Mouse (Mus musculus): ENCODE results near the gene Tigit.
A peak's percentile ranks its signal among the peaks of the same experiment; 100 is the strongest.

Gene Tigit

DNA sequence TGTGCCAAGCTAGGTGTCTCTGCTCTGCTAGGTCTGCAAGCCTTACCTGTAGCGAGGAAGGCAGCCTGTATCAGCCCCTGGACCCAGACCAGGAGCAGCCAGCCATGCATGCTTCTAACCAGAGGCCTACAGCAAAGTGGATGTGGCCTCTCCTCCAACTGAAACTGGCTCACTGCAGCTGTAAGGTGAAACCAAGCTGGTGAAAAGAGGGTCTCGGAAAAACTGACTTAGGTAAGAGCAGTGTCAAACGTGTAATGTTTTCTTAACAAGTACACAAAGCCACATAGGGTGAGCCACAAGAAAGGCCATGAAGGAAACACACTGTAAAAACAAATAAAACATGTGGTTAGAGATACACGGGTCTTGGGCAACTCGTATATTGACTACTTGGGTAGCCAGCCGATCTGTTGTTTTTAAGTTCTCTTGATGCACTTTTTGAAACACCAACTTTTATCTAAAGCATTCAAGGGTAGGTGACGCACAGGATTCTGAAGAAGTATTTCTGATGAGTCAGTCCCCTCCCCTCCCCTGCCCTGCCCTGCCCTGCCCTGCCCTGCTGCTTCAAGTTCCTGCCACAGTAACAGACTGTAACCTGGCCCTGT, at the start of gene Tigit:
TSS of gene Tigit (minus strand) at position 169 of the 602 bp plus-strand sequence.
- DNase-seq: no peak

DNA sequence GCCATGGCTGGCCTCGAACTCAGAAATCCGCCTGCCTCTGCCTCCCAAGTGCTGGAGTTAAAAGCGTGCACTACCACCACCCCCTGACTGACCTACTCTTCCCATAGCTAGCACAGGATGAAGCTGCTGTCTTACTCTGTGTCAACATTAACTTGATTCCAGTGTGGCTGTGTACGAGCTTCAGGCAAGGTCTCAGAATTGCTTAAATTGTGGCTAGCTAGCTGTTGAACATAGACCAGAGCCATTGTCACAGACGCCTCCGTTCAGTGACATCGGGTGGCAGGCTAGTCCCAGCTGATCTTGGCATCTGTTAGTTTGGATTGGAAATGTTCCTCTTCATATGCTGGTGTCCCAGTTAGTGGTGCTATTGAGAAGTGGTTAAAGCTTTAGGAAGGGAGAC, 47.4 kb upstream of the Tigit start:
- DNase-seq: no peak

DNA sequence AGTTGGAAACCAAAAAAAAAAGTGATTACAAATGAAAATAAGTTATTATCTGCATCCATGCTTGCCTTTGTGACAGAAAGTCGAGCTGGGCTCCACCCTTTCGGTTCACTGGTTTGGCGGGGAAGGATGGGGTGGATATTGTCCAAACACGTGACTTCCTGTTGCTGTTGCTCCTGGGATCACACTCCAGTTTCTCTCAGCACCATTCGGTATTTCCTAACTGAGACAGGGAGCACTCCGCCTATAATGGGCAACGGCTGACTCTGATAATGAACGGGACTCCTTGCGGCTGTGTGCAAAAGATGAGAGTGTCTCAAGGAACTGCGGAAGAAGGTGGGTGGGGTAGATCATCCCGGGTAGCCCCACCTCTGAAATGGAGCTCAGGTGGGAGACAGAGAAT, 46.7 kb upstream of the Tigit start:
- peak; percentile 10 for DNase-seq

DNA sequence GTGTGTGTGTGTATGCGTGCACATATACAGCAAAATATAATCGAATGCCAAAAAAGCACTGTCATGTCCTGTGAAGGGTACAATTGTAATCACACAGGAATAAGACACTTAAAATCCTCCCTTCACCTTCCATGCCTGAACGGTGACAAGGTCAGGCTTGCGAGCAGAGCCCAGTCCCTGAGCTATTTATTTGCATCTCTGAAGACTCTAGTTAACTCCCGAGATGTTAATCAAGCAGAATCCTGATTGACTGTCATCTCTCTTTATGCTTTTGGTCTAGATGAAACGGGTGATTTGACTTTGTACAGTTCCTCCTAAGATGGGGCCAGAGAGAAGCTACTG, 46.2 kb upstream of the Tigit start:
- no peak for DNase-seq

DNA sequence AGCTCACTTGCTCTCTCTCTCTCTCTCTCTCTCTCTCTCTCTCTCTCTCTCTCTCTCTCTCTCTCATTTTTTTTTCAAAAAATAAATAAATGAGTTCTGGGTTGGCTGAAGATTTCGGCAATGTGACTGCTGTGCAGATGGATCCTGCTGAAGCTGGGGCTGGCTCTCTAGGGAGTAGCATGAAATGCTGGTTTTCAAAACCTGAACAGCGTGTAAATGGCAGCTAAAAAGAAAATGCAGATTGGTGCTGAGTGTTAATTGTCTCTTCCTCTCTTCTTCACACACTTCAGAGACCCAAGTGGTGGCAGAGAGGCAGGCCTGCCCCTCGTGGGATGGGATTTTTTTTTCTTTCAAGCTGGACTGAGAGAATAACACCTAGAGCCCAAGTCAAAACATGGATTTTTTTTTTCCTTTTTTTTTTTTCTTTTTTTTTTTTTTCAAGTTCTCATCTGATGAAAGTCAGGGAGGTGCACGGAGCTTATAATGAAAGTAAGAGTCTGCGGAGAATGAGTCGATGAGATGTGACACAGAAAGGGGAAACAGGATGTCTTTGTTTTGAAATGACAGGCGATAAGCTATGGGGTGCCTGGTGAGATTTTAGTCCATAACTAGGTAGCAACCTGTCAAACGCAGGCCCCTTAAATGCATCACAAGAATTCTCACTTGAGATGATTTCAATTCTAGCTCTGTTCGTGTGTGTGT, 45.6 kb upstream of the Tigit start:
- DNase-seq: no peak

DNA sequence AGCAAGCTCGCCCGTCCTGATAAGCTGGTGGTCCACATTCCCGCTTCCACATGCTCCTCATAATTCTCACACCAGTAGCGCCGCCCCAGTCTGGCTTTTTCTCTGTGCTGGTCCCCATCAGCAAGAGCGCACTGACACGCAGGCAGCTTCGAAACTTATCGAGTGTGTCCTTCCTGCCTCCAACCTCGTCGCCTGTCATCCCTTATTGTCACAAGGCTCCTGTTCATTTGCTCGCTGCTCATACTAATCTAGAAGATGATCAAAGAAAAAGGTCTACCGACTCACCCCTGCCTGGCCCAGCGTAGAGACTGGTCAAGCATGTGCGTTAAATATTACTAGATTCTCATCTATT, 45.1 kb upstream of the Tigit start:
- no peak for DNase-seq

DNA sequence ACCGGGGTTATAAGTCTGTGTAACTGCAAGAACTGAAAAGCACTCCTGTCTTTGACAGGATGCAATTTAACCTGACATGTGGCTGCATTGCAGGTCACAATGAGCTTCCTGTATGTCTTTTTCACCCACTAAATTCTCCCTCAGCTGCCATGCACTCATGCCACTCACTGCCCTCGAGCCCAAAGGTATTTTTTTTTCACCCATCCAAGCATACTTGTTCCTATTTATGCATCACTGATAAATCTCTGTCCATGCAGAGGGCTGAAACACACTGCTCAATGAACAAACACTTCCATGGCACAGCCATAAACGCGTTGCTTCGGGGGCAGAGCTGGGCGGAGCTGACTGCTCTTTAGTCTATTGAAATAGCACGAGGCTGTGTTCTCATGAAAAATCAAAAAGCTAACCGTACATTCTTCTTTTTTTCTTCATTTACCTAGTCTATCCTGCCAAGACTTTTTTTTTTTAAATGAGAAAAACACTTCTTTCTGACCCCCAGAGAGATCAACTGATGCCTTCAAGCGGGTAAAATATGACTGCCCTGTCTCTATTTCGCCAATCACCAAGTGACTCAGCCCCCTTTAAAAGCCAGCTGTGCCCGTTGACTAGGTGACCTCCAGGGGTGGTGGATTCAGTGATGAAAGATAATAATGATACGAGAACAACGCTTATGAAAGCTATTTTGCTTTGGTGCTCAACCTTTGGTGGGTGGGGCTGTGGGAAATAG, 44.6 kb upstream of the Tigit start:
- no peak for DNase-seq

DNA sequence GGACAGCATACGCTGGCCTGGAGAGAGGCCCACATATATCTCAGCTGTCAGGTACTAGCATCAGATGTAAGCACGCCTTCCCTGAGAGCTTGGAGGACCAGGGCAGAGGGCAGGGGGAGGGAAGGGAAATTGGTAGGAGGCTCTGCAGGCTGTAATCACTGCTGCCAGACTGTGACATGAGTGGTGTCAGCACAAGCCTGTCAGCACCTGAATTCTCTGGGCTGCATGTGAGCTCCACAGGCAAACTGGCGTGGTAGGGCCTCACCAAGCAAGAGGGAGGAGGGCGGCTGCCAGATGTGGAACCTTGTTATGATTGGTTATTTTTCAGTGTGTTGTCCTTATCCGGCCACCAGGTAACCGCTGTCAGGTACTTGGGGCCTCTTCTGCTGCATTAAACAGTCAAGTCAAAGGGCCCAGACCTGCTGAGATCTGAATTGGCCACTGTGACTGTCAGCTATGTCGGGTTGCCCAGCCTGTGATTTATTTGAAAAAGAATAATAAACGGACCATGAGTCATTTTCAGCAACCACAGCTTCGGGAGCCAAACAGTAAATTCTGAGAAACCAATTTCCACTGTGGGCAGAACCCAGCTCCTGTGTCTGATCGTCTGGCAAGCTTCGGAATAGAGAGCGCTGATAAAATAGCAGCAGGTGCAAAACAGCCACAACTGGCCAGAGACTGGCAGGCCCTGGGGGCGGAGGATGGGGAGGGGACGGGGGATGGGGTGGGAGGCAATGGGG, 38.0 kb upstream of the Tigit start:
- no peak for DNase-seq

DNA sequence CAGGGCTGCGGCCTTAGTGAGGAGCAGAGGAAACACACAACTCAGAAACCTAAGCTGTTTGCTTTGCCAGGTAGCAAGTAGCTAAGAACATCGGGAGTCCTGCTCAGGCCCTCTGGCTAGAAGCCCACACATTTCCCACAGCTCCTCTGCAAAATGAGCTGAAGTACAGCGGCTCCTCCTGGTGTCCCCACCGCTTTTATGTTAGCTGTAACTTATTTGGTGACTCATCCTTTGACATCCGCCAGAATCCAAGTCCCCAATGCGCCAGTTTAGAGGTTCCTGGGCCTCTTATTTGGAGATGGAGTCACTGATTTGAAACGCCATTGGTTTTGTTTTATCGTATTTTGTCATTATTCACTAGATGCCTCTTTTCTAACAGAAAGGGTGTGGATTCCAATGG, 36.6 kb upstream of the Tigit start:
- no peak for DNase-seq

DNA sequence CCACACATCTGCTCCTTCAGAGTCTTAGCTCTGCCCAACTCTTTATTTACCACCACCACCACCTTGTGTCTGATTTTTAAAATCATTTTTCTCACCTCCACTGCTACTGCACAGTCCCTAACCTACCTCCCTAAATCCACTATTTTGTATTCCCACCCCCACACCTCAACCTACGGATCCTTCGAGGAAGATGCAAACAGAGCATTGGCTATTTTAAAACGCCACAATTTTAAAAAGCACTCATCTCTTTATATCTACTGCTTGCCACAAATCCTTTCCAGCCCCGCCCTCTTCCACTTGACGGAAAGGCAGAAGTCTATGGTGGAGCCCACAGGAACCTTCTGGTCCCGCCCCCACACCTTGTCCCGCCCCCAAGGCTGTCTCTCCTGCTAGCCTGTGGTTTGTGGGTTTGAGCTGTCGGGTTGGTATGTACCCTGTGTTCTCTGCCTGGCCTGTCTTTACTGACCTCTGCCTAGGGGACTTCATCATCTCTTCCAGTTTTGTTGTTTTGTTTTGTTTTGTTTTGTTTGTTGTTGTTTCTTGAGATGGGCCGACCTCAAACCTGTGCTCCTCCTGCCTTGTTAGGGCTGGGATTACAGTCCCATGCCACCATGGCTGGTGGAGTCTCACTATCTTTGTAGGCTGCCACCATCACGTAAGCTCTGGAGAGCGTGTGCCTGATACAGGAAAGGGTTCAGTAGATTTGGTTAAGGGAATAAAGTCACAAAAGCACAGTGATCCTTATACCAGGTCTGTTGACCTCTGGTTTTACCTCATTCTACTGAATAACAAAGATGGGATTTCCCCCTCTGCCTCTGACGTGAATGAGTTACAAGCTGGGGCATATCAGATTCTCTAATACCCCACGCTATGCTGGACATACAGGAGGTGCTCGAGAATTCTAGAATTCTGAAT, 35.0 kb upstream of the Tigit start:
- DNase-seq: no peak

DNA sequence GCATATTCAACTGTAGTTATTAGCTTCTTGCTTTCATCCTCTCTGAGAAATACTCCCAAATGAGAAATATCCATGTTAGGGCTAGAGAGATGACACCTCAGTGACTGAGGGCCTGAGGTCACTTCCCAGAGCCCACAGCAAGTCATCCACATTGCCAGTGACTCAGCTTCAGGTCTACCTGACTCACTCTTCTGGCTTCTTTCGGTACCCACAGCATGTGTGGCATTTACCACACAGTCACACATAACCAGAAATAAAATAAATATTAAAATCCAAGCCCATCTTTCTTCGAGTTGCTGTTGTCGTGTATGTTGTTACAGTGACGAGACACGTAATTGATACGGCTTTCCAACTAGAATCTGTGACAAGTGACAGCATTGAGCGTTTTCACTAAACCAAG, 33.8 kb upstream of the Tigit start:
- no peak for DNase-seq

DNA sequence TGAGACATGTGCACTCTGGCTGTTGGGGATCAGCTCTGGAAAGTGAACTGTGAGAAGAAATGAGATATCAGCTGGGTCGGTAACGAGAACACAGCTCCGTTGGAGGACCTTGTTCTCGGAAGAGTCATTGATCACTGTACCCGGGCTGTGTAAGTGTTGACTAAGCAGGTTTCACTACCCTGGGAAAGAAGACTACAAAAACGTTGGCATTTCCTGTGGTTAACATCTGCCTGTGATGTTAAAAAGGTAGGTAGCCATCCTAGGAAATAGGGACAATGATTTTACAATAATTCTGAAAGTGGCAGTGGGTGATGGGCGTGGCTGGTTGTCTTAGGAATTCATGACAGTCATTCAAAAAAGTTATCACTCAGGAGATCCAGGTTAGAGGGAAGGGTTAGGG, 31.9 kb upstream of the Tigit start:
- no peak for DNase-seq

DNA sequence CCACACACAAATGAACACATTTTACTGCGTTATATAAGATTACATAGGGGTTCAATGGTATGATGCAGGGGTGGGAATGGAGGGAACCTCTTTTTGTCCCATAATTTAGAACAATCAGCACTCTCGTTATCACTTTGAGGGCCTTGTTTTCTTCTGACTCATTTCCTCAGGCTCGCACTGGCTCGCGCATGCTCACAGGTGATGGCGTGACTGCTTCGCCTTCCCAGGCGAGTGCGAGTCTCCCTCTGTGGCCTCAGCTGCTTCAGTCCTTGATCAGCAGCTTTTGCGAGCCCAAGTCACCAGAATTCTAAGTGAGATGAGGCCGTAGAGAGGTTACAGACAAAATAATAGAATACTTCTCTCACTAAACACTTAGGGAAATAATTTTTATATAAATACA, 30.2 kb upstream of the Tigit start:
- no peak for DNase-seq

DNA sequence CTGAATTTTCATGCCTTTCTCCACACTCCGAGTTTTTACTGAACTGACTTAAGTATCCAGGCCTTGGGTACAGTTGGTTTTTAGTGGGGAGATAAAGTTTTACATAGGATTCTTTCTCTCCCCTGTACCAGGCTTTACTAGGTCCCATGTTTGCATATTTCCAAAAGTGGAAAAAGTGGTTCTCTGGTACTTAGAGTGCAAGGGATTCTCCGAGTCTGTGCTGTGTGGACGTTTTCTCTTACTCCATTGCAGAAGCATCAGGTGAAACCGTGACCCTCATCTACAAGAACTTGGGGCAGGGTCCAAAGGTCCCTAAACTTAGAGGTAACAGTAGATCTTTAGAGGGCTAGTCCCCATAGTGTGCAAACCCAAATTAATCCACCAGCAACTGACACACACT, 28.7 kb upstream of the Tigit start:
- no peak for DNase-seq

DNA sequence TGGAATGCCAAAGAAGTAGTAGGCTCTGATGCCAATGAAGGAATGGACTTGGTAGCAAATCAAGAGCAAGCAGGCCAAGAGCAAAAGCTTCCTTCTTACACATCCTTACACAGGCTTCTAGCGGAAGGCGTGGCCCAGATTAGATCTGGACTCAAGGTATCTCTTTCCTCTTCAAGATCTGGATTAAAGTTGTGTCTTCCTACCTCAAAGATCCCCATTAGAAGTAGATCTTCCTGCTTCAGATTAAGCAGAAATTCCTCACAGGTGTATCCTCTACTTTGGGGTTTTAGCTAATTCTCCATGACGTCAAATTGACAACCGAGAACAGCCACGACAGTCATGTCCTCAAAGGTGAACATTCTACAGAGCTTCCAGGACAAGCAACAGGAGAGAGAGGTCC, 27.8 kb upstream of the Tigit start:
- DNase-seq: no peak

DNA sequence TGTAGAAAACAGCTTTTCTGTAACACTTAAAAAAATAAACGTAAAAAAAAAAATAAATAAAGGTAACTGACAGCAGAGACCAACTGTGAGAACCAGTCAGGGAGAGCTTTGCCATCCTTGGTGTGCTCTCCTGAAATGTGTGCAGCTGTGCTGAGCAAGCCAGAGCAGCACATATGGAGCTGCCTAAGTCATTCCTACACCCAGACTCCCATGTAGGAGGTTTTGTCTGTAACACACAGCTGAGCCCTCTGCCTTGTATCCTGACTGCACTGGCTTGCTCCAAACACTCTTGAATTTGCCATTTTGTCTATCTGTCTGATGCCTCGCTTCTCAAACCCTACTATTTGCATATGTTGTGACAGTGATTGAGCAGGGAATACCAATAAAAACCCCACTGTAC, 27.0 kb upstream of the Tigit start:
- DNase-seq: no peak

DNA sequence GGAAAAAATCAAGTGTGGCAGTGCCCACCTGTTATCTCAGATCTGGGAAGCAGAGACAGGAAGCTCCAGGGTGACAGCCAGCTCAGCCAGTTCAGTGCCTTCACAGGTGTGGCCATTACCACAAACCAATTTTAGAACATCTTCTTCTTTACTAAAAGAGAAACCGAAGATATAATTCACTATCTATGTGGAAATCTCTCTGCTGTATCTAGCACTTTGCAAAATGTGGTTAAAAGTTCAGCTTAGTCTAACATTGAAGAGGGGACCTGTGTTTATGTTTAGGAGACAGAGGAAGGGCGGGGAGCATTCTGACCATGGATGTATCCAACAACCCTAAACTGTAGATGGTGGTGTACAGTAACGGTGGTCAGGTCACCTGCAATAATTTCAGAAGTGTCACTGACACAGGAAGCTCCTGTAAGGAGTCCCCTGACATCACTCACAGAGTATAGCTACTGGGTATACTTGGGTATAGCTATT, 26.3 kb upstream of the Tigit start:
- DNase-seq: no peak

DNA sequence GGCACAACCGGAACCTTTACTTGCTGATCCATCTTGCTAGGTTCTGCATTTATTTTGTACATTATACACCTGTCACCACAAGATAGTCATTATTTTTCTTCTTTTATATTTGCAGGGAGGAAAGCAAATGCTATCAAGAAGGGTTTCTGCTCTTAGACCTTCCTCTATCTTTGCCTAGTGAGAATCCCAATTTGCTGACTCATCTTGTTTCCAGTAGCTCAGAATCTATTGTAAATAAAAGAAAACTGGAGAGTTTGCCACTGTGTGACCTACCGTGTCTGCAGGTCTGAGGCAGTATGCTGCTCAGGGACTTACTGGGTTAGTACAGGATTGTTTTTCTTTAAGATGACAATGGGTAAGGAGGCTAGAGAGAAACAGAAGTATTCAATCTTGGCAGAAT, 24.0 kb upstream of the Tigit start:
- DNase-seq: no peak

DNA sequence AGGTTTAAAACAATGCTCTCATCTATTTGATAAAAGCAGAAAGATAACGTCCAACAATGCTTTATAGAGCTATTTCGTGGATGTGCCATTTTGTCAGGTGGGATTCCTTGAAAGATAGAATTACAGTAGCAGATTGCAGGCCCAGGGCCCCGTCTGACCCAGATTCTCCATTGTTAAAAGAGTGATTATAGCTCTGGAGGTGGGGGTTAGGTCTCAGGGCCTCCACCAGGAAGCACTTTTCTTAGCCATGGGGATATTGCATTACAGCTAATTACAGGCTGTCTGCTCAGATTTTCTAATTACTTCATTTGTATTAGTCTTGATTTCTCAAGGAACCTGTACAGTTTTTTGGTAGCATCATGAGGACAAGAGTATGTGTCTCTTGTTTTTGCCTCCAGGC, 10.5 kb upstream of the Tigit start:
- DNase-seq: no peak

DNA sequence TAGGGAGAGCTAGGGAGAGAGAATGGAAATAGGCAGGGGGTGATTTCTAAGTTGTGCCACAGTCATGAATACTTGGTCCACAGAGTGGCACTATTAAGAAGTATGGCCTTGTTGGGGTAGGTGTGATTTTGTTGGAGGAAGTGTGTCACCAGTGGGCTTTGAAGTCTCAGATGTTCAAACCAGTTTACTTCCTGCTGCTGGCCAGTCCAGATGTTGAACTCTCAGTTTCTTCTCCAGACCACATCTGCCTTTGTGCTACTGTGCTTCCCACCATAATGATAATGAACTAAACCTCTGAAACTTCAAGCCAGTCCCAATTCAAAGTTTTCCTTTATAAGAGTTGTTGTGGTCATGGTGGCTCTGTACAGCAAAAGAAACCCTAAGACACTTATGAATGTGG, 8.8 kb upstream of the Tigit start:
- no peak for DNase-seq

DNA sequence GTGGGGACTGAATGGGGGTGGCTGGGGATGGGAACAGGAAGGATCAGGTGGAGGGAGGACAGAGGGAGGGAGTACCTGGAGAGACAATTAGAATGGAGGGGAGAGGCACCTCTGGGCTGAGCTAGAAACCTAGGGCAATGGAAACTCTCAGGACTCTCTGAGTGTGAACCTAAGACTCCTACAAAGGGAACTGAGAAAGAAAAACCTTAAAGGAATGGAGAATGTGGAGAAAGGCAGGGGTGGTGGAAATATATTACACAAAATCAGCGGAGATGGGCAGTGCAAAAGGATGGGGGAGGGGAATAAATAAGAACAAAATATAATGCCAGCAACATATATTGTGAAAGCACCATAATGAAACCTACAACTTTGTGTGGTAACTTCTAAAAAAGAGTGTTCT, 8.0 kb upstream of the Tigit start:
- DNase-seq: no peak

DNA sequence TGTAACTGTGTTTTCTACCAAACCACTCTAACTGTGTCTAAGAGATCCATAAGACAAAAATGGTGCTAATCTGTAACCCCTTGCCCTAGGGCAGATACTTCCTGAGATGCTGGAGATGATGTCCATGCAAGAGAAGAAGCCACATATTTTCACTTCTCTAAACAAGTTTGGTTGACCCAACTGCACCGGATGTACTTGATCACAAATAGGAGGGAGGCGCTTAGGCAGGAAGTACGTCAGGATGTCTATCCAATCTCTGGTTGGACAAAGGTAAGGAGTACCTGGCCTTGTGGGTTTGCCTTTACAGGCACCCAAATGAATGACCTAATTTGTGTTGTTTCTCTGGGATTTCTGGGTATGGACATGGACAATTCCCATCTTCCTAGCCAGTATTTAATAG, 4.3 kb upstream of the Tigit start:
- no peak for DNase-seq

DNA sequence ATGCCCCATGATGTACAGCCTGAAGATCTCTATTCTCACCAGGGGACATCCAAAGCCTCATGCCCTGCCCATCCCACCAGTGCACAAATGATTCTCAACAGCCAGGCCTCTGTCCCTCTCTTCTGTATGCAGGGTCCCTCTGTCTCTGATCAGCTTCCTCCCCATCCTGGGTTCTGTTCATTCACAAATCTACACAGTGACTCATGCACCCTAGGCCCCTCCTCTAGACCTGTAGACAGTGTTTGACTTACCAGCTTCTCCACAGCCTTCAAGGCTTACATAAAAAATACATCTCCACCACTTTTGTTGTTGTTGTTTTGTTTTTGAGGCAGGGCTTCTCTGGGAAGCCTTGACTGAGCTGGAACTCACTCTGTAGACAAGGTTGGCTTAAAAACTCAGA, 915 bp upstream of the Tigit start:
- DNase-seq: no peak
